Mouse (Mus musculus) megakaryocyte-erythroid progenitor cell, adult 5-6 weeks (primary cell): ENCODE measurements at regions not wholly inside any gene's neighbourhood (a gene's known extent, or its start where the extent isn't known, plus 50 kb on each side); places are given as distances from the start of the nearest gene placed in this dataset.

ENCODE experiments used
- ATAC-seq: replicated peaks from 2 replicates; pipeline ENCODE4 v1.8.0; 2016; ENCODE audit warnings: mild to moderate bottlenecking, inconsistent platforms; ENCODE audit not compliant: severe bottlenecking, poor library complexity, low FRiP score, low TSS enrichment

GRCm38 (mm10) chr14:14591939-14592338, 110.1 kb upstream of the Slc4a7 start:
- no peak for ATAC-seq

GRCm38 (mm10) chr14:14594753-14595152, 107.3 kb upstream of the Slc4a7 start:
- no peak for ATAC-seq

- no peak for ATAC-seq
These were observed 105.8 kb upstream of the Slc4a7 start for GRCm38 (mm10) chr14:14596057-14596809.

GRCm38 (mm10) chr14:14599586-14599985, 102.5 kb upstream of the Slc4a7 start:
- no peak for ATAC-seq

GRCm38 (mm10) chr14:14599990-14600389, 102.1 kb upstream of the Slc4a7 start:
- ATAC-seq: no peak

GRCm38 (mm10) chr14:14603439-14603838, 98.6 kb upstream of the Slc4a7 start:
- peak; percentile 59; the same call in 1 of the 2 replicates for ATAC-seq

- no peak for ATAC-seq
These were observed 95.0 kb upstream of the Slc4a7 start for GRCm38 (mm10) chr14:14607074-14607473.

- ATAC-seq: no peak
These were observed 89.8 kb upstream of the Slc4a7 start for GRCm38 (mm10) chr14:14612245-14612644.

GRCm38 (mm10) chr14:14620316-14620715, 81.8 kb upstream of the Slc4a7 start:
- ATAC-seq: no peak

- ATAC-seq: no peak
These were observed 73.4 kb upstream of the Slc4a7 start for GRCm38 (mm10) chr14:14628673-14629072.

- ATAC-seq: peak; percentile 68
These were observed 70.3 kb upstream of the Slc4a7 start for GRCm38 (mm10) chr14:14631750-14632149.

GRCm38 (mm10) chr14:14632471-14632870, 69.6 kb upstream of the Slc4a7 start:
- peak; percentile 73 for ATAC-seq

- peak; percentile 74 for ATAC-seq
These were observed 68.8 kb upstream of the Slc4a7 start for GRCm38 (mm10) chr14:14632951-14633931.

GRCm38 (mm10) chr14:14634021-14634420, 68.1 kb upstream of the Slc4a7 start:
- no peak for ATAC-seq

- ATAC-seq: no peak
These were observed 62.7 kb upstream of the Slc4a7 start for GRCm38 (mm10) chr14:14639102-14640015.

- peak; percentile 38; the same call in 1 of the 2 replicates for ATAC-seq
These were observed 62.0 kb upstream of the Slc4a7 start for GRCm38 (mm10) chr14:14640023-14640441.

GRCm38 (mm10) chr14:14640557-14640956, 61.5 kb upstream of the Slc4a7 start:
- ATAC-seq: peak; percentile 64

- no peak for ATAC-seq
These were observed 58.5 kb upstream of the Slc4a7 start for GRCm38 (mm10) chr14:14643533-14643932.

- peak; percentile 84 for ATAC-seq
These were observed 57.0 kb upstream of the Slc4a7 start for GRCm38 (mm10) chr14:14645084-14645483.
